Mouse (Mus musculus): ENCODE data around the gene Col6a6.

The Col6a6 gene

DNA sequence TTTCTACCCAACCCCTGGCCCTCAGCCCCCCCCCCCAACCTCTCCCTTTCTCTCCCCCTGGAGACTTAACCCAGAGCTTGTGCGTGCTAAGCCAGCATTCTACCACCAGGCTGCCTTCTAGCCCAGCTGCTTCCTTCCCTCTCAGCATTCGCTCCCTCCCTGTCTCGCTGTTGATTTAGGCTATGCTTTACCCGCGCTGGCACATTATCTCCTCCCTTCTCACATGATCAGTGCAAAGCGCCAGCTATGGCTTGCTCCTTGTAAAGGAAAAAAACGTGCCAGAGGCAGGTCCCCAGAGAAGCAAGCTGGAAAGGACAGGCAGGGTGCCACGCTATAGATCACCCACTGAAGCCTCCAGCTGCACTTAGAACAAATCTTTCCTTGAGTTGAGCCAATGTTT is 90.5 kb downstream of the Col6a6 start:
- DNase-seq (ENCODE audit: low read depth) = no peak

DNA sequence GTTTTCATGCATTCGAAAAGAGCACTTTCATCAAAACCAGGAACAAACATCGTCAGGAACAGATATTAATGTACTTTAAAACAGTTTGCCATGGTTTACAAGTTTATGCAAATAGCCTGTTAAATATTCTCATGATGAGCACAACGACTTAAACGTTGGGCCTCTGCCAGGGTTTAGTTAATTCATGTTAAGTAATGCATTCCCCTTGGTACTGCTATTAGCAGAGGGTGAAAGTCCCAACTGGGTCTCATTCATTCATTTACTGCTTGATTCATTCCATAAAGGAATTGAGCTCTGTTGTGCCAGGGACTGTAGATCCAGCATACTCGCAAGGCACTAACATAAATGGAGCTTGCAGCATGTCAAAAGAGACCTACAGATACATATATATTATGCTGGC is 92.8 kb downstream of the Col6a6 start:
- DNase-seq (ENCODE audit: low read depth) = no peak

DNA sequence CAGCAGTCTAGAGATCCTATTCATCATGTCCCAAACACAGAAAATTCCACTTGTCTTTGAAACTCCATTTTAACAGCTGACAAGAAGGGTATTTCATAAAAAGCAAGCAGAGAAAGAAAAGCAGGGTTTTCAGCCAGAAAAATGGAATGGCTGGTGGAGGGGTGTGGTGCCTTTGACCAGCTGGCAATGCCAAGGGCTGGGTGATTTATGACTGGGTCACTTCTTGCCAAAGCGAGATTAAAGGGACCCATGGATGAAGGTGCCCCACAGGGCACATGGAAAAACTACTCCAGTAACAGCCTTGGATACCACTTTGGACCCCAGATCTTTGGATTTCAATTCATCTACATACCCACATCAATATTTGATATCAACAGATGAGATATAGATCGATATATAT is 93.3 kb downstream of the Col6a6 start:
- no peak for DNase-seq (ENCODE audit: low read depth)

DNA sequence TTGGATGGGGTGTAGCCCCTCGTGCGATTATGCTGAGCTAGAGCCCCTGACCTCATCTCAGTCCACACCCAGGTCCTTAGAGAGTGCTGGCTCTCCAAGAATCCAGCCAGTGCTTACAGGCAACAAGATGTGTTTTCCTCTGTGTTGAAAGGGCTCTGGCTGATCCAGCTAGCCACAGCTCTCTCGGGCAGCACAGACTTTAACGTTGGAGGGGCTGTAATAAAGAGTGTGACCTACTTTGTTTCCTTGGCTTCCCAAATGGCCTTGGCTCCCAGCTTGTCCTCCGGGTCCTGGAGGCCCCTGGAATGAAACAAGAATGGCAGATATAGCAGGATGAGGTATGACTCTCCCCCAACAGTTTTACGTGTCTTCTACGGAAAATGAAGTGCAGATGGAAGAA is 96.0 kb downstream of the Col6a6 start:
- DNase-seq (ENCODE audit: low read depth) = no peak

DNA sequence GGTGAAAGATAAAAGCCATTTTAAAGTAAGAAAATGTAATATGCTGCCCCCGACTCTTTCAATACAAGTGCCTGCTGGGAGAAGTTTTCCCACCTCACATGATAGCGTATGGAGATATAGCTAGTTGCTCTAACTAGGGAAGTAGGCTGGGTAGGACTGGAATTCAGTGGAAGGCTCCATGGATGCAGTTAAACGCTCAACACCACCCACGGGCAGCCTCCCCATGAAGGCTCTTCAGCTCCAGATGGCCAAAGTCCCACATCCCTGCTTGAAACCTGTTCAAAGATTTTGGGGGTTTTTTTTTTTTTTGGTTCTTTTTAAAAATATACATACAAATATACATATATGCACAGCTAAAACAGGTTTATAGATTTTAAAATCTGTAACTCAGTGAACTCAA is 107.5 kb downstream of the Col6a6 start:
- DNase-seq (ENCODE audit: low read depth) = no peak

DNA sequence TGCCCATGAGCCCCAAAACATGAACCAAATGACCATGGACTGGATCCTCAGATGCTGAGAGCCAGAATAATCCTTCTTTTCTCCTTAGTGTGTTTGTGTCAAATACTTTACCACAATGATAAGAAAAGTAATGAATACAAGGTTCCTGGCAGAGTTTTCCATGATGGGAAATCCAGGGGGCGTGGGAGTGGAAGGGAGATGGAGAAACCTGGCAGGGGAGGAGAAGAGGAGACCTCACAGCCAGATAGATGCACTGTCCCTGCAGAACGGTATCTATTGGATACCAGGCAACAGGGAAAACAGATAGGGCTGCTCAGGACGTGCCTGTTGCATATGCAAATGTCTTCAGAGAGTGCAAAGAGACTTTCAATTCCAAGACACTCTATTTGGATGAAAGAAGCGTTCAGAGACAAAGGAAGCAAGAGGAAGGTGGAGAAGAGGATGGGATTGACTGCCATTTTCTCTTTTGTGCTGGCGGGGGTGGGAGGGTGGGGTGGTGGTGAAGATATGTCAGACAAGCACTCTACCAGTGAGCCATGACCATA is 108.0 kb downstream of the Col6a6 start:
- no peak for DNase-seq (ENCODE audit: low read depth)

DNA sequence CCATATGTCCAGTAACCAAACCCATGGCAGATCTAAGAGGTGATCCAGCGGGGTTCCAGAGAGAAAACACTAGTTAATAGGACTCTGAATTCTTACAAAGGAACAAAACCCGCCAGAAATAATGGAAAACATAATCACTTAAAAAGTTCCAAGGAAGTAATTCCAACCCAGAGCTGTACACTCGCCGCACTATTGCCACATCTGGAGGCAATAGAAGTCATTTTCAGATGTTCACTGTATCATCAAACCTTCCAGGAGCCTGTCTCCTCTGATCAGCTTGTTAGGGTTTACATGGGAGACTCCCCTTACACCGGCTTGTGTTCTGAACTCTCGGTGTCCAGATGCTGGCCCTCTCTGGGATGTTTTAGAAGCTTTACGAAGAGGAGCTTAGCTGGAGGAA is 108.6 kb downstream of the Col6a6 start:
- no peak for DNase-seq (ENCODE audit: low read depth)

DNA sequence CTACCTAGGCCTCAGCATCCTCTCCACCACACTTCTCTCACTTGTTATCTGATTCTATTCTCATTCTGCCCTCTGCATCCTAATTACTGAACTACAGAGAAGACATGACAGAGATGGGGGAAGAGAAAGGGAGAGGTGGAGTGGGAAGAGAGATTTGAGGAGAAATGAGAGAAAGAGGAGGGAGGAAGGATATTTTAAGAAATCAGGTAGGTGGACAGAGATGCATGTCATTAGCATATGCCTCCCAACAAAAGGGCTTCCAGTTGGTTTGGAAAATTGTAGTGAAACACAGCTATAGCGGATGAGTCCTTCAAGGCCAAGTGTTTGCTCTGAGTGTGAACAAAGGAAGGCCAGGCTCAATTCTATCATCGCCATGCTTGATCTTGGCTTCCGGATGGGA is 115.9 kb downstream of the Col6a6 start:
- DNase-seq (ENCODE audit: low read depth) = no peak

DNA sequence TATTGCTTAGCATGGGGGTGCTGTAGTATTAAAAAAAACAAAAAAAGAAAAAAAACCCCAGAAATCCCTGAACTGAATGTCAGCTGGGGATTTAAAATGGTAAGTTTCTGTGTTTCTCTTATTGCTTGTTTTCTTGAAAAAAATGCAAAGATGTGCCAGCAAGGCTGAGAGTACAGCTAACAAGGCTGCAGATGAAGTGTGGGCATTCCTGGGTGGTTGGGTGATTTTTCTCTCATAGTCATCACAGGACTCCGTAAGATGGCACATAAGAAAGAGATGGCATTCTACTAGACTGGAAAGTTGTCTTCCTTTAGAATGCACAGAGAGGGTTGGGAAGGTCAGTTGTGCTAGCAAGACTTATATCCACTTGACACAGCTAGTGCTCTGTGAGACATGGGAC is 122.9 kb downstream of the Col6a6 start:
- no peak for DNase-seq (ENCODE audit: low read depth)

DNA sequence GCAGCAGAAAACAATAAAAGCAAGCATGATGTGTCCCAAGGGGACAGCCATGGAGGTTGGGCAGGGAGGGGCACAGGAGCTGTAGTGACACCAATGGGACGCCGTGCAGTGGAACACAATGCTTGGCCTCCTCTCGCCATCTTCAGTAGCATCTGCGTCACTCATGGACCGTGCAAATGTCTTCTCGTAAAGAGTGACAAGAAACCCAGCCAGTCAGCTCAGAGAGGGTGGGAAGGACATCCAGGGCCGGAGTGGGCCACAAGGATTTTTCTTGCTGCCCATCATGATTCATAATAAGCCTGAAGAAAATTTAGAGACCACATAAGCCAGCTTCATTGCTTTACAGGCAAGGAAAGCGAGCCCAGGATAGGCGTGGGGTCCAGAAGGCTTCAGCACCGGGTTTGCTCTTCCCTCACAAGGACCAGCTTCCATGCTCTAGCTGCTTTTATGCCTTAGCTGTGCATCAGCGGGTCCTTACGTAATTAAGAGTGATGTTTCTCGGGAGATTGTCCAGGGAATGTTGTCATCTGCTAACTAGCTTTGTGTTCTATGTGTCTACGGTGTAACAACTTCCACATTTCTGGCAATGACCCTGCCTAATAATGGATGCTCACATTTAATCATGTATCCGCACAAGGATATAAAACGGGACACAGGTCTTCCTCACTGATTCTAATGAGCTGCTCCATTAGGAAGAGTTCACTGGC is 123.6 kb downstream of the Col6a6 start:
- no peak for DNase-seq (ENCODE audit: low read depth)

DNA sequence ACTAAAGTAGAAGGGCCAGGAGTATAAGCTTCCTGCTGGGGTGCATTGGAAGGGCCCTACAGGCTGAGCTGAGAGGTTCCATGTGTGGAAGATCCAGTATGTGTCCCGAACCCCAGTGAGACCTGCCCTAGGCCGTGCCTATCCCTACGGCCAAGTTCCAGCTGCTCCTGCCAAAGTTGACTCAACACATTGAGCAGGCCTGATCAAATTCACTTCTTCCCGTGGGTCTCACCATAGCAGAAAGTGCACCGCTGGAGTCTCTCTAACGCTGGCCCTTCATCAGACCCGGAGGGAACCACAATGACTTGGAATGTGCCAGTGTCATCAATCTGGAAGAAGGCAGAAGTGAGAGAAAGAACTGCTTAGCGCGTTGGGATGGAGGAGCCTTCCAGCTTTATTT is 126.0 kb downstream of the Col6a6 start:
- DNase-seq (ENCODE audit: low read depth) = no peak

DNA sequence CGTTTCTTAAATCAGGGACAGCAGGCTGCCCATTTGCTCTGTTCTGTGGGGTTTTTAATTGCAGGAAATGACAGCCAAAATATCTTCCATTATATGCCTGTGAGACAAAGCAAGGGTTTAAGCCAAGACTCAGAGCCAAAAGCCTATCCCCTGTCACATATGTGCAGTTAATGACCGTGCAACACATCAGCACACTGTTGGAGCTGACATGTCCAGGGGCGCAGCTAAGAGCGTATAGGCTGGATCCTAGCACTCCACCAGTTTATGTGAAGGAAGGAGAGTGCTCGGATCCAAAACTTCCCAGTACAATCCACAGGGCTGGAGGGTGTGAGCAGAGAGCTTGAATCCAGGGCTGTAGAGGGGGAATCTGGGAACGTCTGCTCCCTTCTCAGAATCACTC is 127.3 kb downstream of the Col6a6 start:
- no peak for DNase-seq (ENCODE audit: low read depth)

DNA sequence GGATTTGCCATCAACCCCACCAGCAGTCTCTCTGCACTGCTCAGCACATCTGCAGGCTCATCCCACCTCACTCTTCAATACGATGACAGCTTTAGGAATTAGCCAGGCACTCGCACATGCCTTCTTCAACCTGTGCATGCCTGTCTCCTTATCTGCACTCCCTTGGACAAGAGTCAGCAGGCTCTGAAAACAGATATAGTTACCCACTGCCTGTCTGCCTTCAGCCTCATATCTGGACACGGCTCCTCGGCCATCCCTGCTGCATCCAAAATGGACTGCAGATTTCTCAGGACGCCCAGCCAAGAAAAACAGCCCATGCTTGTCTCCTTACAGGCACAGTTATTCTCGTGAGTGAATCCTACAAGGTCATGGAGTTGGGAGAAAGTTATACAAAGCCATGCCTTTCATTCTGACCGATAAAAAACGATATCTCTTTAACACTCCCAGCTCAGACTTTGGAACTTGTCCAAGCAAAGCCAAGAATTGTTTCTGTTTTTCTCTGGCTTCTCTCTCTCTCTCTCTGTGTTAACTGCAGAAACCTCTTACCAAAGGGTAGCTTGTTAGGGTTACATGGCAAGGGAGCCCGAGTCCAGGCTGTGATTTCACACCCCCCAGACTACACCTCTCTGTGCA is 130.1 kb downstream of the Col6a6 start:
- no peak for DNase-seq (ENCODE audit: low read depth)

DNA sequence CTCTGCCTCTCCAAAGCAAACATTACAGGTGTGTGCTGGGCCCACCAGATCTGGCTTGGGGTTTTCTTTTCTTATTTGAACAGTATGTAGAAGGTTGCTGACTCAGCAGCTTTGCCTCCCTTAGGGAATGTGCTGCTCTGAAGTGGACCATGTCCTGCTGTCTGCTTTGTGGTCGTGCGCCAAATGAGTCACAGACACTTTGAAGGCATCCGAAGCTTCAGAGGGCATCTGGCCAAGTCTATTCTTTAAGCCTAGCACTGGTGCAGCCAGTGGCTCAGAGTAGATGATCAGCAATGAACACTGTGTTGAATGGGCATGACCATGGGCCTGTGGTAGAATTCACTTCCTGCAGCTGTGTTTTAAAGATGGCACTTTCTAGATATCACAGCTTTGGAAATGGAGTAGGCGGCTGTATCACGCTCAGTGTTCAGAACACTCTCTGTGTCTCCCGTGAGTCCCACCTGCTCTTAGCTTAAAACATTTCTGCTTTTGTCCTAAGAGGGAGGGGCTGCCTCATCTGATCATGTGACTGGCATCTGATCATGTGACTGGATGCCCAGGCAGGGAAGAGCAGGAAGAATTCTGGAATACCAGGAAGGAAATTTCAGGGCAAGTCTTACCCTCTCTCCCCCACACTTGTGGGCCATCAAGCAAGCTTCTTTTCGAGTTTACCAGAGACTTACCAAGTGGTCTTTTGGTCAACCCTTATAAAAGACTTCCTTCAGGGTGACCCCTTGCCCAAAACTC is 131.0 kb downstream of the Col6a6 start:
- no peak for DNase-seq (ENCODE audit: low read depth)

DNA sequence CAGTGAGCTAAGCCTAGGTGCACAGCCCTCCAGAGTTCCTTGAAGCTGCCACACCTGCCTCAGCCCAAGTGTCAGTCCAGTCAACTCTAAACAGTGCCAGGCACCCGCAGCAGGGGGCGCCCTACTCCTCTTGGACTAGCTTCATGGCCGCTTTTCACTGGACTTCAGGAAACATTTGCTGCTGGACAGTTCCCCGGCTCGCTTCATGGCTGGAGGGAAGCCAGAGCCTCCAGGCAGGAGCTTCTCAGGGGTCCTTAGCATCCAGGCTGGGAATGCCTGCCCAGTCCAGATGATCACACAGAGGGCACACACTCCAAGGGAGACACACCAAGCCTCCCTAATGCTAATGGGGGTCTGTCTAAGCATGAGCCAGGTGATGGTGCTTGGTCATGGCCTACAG is 134.1 kb downstream of the Col6a6 start:
- peak; percentile 40 for DNase-seq (ENCODE audit: low read depth)

DNA sequence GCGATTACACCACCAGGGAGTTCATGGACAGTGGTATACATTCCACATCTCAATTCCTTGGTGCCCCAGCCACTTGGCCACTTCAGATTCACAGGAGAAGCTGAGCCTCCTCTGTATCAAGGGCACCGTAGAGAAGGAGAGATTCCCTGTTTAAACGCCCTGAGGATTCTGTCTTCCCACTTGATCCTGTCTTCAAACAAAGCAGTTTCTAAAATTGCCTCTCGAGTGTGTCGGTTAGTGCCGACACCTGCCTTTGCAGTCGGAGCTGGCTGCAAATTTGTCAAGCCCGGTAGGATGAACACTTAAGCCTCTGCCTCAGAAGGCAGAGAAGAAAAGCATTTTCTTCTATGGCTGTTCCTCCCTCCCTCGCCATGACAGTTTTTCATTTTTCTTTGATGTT is 134.9 kb downstream of the Col6a6 start:
- DNase-seq (ENCODE audit: low read depth) = no peak

DNA sequence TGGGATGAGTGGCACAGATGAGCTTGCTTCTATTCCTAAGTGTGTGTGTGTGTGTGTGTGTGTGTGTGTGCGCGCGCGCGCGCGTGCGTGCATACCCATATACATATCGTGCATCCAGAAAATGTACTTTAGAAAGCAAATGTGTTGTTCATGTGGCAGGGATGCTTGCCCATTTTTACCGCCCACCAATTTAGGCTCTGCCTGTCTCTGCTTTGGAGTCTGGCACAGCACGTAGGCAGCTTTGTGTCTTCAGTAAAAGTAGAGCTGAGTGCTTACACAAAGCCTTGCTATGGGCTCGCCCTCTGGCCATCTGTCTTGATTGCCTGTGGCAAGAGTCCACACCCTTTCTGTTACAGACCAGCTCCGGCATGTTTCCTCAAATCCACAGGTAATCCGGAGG is 135.5 kb downstream of the Col6a6 start:
- no peak for DNase-seq (ENCODE audit: low read depth)

DNA sequence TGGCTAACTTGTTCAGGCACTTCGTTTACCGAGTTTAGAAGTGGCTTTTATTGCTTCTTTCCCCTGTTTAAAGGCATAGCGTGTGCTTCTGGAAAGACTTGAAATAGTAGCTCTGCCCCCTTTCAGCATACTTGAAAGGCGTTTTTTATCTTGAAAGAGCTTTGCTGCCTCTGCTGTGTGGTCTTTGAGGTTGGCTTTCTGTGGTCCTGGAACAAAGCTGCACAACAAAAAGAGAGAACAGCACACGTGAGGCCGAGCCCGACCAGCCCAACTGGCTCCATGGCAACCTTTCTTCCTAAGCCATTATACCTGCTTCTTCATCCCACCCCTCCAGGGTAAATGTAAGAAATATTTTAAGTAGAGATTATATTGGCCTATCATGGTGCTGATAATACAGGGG is 138.5 kb downstream of the Col6a6 start:
- no peak for DNase-seq (ENCODE audit: low read depth)

DNA sequence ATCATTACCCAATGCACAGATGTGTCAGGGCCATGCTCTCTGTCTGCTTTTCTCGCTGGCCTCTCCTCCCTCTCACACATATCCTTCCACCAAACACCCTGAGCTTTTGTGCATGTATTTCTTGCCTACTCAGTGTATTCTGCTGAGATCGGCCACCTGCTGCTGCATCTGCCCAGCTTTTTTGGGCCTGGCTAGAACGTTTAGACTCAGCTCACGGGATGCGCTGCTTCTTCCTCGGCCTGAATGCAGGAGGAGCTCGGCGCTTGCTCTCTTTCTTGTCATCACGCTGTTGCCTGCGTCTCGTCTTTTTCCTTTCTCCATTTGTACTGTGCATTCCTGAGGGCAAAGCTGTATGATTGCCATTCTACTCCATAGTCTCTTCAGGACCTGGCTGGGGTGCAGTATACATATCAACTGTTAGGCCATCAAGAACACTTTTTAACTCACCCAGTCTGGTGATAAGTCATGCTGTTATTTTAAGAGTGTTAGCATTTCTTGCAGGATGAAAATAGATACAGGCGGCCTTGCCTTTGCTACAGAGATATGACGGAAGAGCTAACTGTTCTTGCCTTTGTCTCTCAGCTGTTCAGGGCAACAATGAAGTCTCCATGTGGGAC is 143.3 kb downstream of the Col6a6 start:
- no peak for DNase-seq (ENCODE audit: low read depth)

DNA sequence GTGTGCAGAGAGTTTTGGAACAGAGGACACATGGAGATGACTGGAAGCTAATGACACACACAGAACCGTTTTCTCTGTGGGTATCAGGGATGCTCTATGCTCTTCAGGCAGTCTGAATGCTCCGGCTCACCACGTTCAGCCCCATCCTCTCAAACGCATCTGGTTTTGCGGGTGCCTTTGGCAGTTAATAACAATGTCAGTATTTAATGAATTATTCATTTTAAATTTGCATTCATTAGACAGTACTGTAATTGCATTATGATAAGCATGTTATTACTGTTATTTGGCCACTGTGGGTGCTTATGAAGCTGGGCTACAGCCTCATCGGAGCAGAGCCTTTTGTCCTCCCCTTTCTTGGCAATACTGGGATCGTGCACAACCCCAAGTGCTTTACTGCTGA is 146.6 kb downstream of the Col6a6 start:
- DNase-seq (ENCODE audit: low read depth) = no peak

DNA sequence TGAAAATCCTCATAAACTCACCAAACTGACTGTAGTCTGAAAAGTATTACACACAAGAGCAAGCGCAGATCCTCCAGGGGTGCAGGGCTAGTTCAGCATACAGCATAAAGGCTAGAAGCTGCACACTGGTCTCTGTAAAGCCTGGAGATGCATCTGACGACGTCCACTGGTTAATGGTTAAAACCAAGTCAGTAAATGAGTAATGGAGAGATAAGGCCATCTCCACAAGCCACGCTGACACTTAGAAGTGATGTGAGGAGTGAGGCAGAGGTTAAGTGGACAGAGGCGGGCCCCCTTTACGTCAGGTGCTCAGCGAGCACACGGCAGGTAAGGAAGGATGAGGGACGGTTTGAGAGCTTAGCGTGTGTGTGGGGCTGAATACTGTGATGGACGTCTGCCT is 152.0 kb downstream of the Col6a6 start:
- DNase-seq (ENCODE audit: low read depth) = no peak

DNA sequence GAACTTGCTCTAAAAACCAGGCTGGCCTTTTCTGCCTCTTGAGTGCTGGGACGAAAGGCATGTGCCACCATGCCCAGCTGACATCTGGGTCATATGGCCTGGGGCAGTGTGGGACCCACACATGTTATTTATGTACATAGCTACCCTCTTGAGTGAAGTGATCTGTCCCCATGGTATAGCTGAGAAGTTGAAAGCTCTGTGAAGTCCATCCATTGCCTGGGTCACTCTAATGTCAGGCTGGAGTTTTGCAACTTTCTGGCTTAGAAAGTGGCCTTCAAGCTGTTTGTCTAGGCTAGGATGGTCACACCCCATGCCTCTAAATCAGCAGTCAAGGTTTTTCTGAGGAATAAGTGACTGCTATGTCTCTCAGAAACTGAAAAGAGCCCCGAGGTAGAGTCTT is 155.9 kb downstream of the Col6a6 start:
- DNase-seq (ENCODE audit: low read depth) = no peak

DNA sequence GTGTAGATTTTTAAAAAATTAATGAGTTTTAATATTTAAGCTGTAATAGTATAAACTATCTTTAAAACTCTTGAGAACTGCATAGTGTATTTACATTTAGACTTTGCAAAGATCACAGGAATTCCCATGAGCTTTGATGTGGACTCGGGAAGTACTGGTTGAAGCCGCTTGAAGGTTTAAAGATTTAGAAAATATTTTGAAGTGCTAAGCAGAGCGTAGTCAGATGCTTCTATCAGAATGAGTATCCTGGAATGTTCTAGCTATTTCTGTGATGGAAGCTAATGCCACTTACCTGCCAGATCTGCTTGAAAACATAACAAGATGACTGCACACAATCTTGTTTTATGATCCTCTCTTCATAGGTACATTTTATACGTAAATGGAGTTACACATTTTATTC is 157.0 kb downstream of the Col6a6 start:
- DNase-seq (ENCODE audit: low read depth) = no peak

Measured in induced T-regulatory cell, adult 2 months (primary cell).